Mouse (Mus musculus) liver, embryonic 12.5 days (tissue): Measurements from ENCODE around the gene C530025M09Rik. TPM values are rescaled to one million over a fixed set of nuclear protein-coding genes. Genes with fewer than 3 reads are reported as not detected.

Experiments used
- ATAC-seq: fragments of 200-750 bp; cut with Nextera tagmentation; 2 replicates; pipeline ENCODE4 v1.8.0; 2017; ENCODE audit warnings: moderate number of reproducible peaks, mild to moderate bottlenecking, moderate library complexity
- H3K27ac ChIP-seq: fragments of 300-500 bp; sonication (generic); 2 replicates; pipeline ENCODE4 v1.5.1; 2016; ENCODE audit warnings: mild to moderate bottlenecking
- H3K27me3 ChIP-seq: fragments of 300-500 bp; sonication (generic); replicated peaks from 2 replicates; pipeline ENCODE4 v1.6.1; 2016; ENCODE audit warnings: mild to moderate bottlenecking, moderate library complexity
- H3K36me3 ChIP-seq: fragments of 300-500 bp; sonication (generic); 2 replicates; pipeline ENCODE4 v1.6.1; 2016; ENCODE audit warnings: mild to moderate bottlenecking, moderate library complexity
- H3K4me1 ChIP-seq: fragments of 300-500 bp; sonication (generic); 2 replicates; pipeline ENCODE4 v1.6.1; 2016
- H3K4me2 ChIP-seq: fragments of 300-500 bp; sonication (generic); 2 replicates; pipeline ENCODE4 v1.6.1; 2016; ENCODE audit warnings: mild to moderate bottlenecking, moderate library complexity
- H3K4me3 ChIP-seq: fragments of 300-500 bp; sonication (generic); 2 replicates; pipeline ENCODE4 v1.5.1; 2016; ENCODE audit warnings: mild to moderate bottlenecking, moderate library complexity
- H3K9ac ChIP-seq: fragments of 300-500 bp; sonication (generic); 2 replicates; pipeline ENCODE4 v1.6.1; 2016; ENCODE audit warnings: mild to moderate bottlenecking, moderate library complexity
- H3K9me3 ChIP-seq: fragments of 300-500 bp; sonication (generic); replicated peaks from 2 replicates; pipeline ENCODE4 v1.6.1; 2016; ENCODE audit warnings: mild to moderate bottlenecking, moderate library complexity
- WGBS: fragments of 180-500 bp; shearing (Covaris S2); methylation state at CpG from one replicate; pipeline ENCODE4 v1.1.7; 2016; ENCODE audit not compliant: insufficient replicate concordance; 5-methylcytosine and 5-hydroxymethylcytosine counted together
- polyA plus RNA-seq: library from polyadenylated mRNA; unstranded; fragments of >200 nt; fragmentation: Nextera tagmentation; extraction: Ambion mirVana; gene quantifications from 2 replicates; pipeline ENCODE4 v1.2.1, GENCODE M21; 2016

Gene C530025M09Rik
- polyA plus RNA-seq: 0.20 TPM in 1 of 2 replicates, not detected in the other

GRCm38 (mm10) chr2:149830536-149831458, at the start of gene C530025M09Rik:
C530025M09Rik (minus strand) TSS chr2:149831213.
- no peak within 1 kb of the TSS for H3K9ac ChIP-seq
- no peak within 1 kb of the TSS for H3K27ac ChIP-seq
- peak within 1 kb of the TSS; percentile 31 for H3K4me3 ChIP-seq
- peak within 1 kb of the TSS; percentile 55 for H3K4me2 ChIP-seq
- 2% methylated on average over 67 of the region's 82 CpGs for WGBS
- H3K36me3 ChIP-seq: no peaks in the 10 kb centered on the region
- H3K4me1 ChIP-seq: no peaks in the 10 kb centered on the region
- H3K27me3 ChIP-seq: peaks cover 41% of the 10 kb centered on the region
- 0 out of 2 replicates have a peak, but pooled peaks have one; percentile 21 for ATAC-seq
- no peaks in the 10 kb centered on the region for H3K9me3 ChIP-seq

- Histone ChIP-seq H3K27ac (no peak overlapping the region), H3K4me1 (no peaks in the 10 kb centered on the region), H3K9ac (no peak overlapping the region), H3K27me3 (no peaks in the 10 kb centered on the region), H3K4me2 (no peak overlapping the region), H3K9me3 (no peaks in the 10 kb centered on the region), H3K4me3 (no peak overlapping the region), H3K36me3 (no peaks in the 10 kb centered on the region)
- 32% methylated on average over 2 of the region's 2 CpGs for WGBS
- ATAC-seq: no peak
Observed at GRCm38 (mm10) chr2:149877954-149878353, 46.9 kb upstream of the C530025M09Rik start.

GRCm38 (mm10) chr2:149873346-149873745, 42.3 kb upstream of the C530025M09Rik start:
- WGBS: 67% methylated on average over 3 of the region's 3 CpGs
- H3K4me3 ChIP-seq: no peak overlapping the region
- no peak for ATAC-seq
- H3K36me3 ChIP-seq: no peaks in the 10 kb centered on the region
- H3K9ac ChIP-seq: no peak overlapping the region
- H3K4me1 ChIP-seq: no peaks in the 10 kb centered on the region
- H3K27ac ChIP-seq: no peak overlapping the region
- no peaks in the 10 kb centered on the region for H3K9me3 ChIP-seq
- H3K27me3 ChIP-seq: no peaks in the 10 kb centered on the region
- H3K4me2 ChIP-seq: no peak overlapping the region

- ATAC-seq: no peak
- H3K27me3 ChIP-seq: no peaks in the 10 kb centered on the region
- H3K36me3 ChIP-seq: no peaks in the 10 kb centered on the region
- H3K4me3 ChIP-seq: no peak overlapping the region
- H3K9me3 ChIP-seq: no peaks in the 10 kb centered on the region
- H3K27ac ChIP-seq: no peak overlapping the region
- WGBS: 68% methylated on average over 4 of the region's 4 CpGs
- H3K4me1 ChIP-seq: no peaks in the 10 kb centered on the region
- no peak overlapping the region for H3K9ac ChIP-seq
- no peak overlapping the region for H3K4me2 ChIP-seq
Observed at GRCm38 (mm10) chr2:149872496-149872895, 41.5 kb upstream of the C530025M09Rik start.

GRCm38 (mm10) chr2:149870496-149870895, 39.5 kb upstream of the C530025M09Rik start:
- Histone ChIP-seq H3K36me3 (no peaks in the 10 kb centered on the region), H3K27ac (no peak overlapping the region), H3K4me1 (no peaks in the 10 kb centered on the region), H3K9ac (no peak overlapping the region), H3K4me2 (no peak overlapping the region), H3K9me3 (no peaks in the 10 kb centered on the region), H3K4me3 (no peak overlapping the region), H3K27me3 (no peaks in the 10 kb centered on the region)
- ATAC-seq: no peak
- WGBS: 65% methylated on average over 2 of the region's 2 CpGs

- H3K4me1 ChIP-seq: no peaks in the 10 kb centered on the region
- no peak for ATAC-seq
- H3K27ac ChIP-seq: no peak overlapping the region
- H3K36me3 ChIP-seq: no peaks in the 10 kb centered on the region
- 66% methylated on average over 5 of the region's 5 CpGs for WGBS
- no peak overlapping the region for H3K4me3 ChIP-seq
- no peaks in the 10 kb centered on the region for H3K27me3 ChIP-seq
- H3K9me3 ChIP-seq: no peaks in the 10 kb centered on the region
- H3K9ac ChIP-seq: no peak overlapping the region
- no peak overlapping the region for H3K4me2 ChIP-seq
Observed at GRCm38 (mm10) chr2:149865914-149866435, 35.0 kb upstream of the C530025M09Rik start.

GRCm38 (mm10) chr2:149861002-149861401, 30.0 kb upstream of the C530025M09Rik start:
- Histone ChIP-seq H3K36me3 (no peaks in the 10 kb centered on the region), H3K9me3 (no peaks in the 10 kb centered on the region), H3K4me3 (no peak overlapping the region), H3K27ac (no peak overlapping the region), H3K27me3 (no peaks in the 10 kb centered on the region), H3K4me1 (no peaks in the 10 kb centered on the region), H3K4me2 (no peak overlapping the region), H3K9ac (no peak overlapping the region)
- ATAC-seq: no peak
- WGBS: 71% methylated on average over 3 of the region's 3 CpGs

GRCm38 (mm10) chr2:149848778-149849177, 17.8 kb upstream of the C530025M09Rik start:
- Histone ChIP-seq H3K4me2 (no peak overlapping the region), H3K27me3 (no peaks in the 10 kb centered on the region)

GRCm38 (mm10) chr2:149844575-149844974, 13.6 kb upstream of the C530025M09Rik start:
- Histone ChIP-seq H3K4me2 (no peak overlapping the region), H3K36me3 (no peaks in the 10 kb centered on the region), H3K9me3 (no peaks in the 10 kb centered on the region), H3K27me3 (no peaks in the 10 kb centered on the region), H3K9ac (no peak overlapping the region), H3K27ac (no peak overlapping the region), H3K4me1 (no peaks in the 10 kb centered on the region), H3K4me3 (no peak overlapping the region)
- no peak for ATAC-seq
- 57% methylated on average over 2 of the region's 2 CpGs for WGBS

More at GRCm38 (mm10) chr2:149848778-149849177, 17.8 kb upstream of the C530025M09Rik start:
- no peak overlapping the region for H3K27ac ChIP-seq
- ATAC-seq: no peak
- H3K36me3 ChIP-seq: no peaks in the 10 kb centered on the region
- H3K4me3 ChIP-seq: no peak overlapping the region
- no peaks in the 10 kb centered on the region for H3K9me3 ChIP-seq
- 44% methylated on average over 4 of the region's 4 CpGs for WGBS
- no peak overlapping the region for H3K9ac ChIP-seq
- no peaks in the 10 kb centered on the region for H3K4me1 ChIP-seq

GRCm38 (mm10) chr2:149839666-149840065, 8.7 kb upstream of the C530025M09Rik start:
- H3K9ac ChIP-seq: no peak overlapping the region
- no peak overlapping the region for H3K4me3 ChIP-seq
- H3K36me3 ChIP-seq: no peaks in the 10 kb centered on the region
- no peaks in the 10 kb centered on the region for H3K9me3 ChIP-seq
- no peaks in the 10 kb centered on the region for H3K4me1 ChIP-seq
- no peak for ATAC-seq
- no peak overlapping the region for H3K4me2 ChIP-seq
- 62% methylated on average over 2 of the region's 2 CpGs for WGBS
- H3K27me3 ChIP-seq: no peaks in the 10 kb centered on the region
- H3K27ac ChIP-seq: no peak overlapping the region

GRCm38 (mm10) chr2:149836471-149837135, 5.6 kb upstream of the C530025M09Rik start:
- Histone ChIP-seq H3K9me3 (no peaks in the 10 kb centered on the region), H3K36me3 (no peaks in the 10 kb centered on the region), H3K4me1 (no peaks in the 10 kb centered on the region), H3K27me3 (peaks cover 11% of the 10 kb centered on the region), H3K9ac (no peak overlapping the region), H3K4me3 (no peak overlapping the region), H3K27ac (no peak overlapping the region), H3K4me2 (no peak overlapping the region)
- no peak for ATAC-seq
- 50% methylated on average over 2 of the region's 2 CpGs for WGBS

- ATAC-seq: no peak
- no peak overlapping the region for H3K4me2 ChIP-seq
- H3K4me3 ChIP-seq: no peak overlapping the region
- no peak overlapping the region for H3K27ac ChIP-seq
- H3K9me3 ChIP-seq: no peaks in the 10 kb centered on the region
- H3K4me1 ChIP-seq: no peaks in the 10 kb centered on the region
- peaks cover 26% of the 10 kb centered on the region for H3K27me3 ChIP-seq
- 62% methylated on average over 1 of the region's 1 CpGs for WGBS
- no peak overlapping the region for H3K9ac ChIP-seq
- H3K36me3 ChIP-seq: no peaks in the 10 kb centered on the region
Observed at GRCm38 (mm10) chr2:149835091-149835490, 4.1 kb upstream of the C530025M09Rik start.
